Mouse (Mus musculus): ENCODE results near the gene Gfpt1. TPM values are rescaled to one million over a fixed set of nuclear protein-coding genes. Genes with fewer than 3 reads are reported as not detected.
"Not testable (repeated sequence)": the region's sequence is repeated elsewhere in the genome, so short reads cannot be mapped to it uniquely, and the experiment has no call there.

Gfpt1 gene
- total RNA-seq (2021), result 10 to 100 TPM; 14.8 to 17.7 TPM

GRCm38 (mm10) chr6:87042337-87043130 is at the start of gene Gfpt1:
Gene Gfpt1 (plus strand): TSS chr6:87042846.
- DNase-seq (ENCODE audit: low spot score), result peak; percentile 93
- intact Hi-C loops (cut with DNase I), result loop anchor here (5.0 kb wide), 1 partner anchor 35 kb away; the partner anchor contains the start of gene Nfu1

GRCm38 (mm10) chr6:86994254-86994653 is 48.4 kb upstream of the Gfpt1 start:
- intact Hi-C loops (cut with DNase I), result no loop called here
- no peak for DNase-seq (ENCODE audit: low spot score)

GRCm38 (mm10) chr6:86996629-86997307 is 45.9 kb upstream of the Gfpt1 start:
- no peak for DNase-seq (ENCODE audit: low spot score)
- intact Hi-C loops (cut with DNase I), result no loop called here

- no peak for DNase-seq (ENCODE audit: low spot score)
- intact Hi-C loops (cut with DNase I), result no loop called here
These were observed 45.3 kb upstream of the Gfpt1 start for GRCm38 (mm10) chr6:86997360-86997759.

GRCm38 (mm10) chr6:87001995-87002394 is 40.7 kb upstream of the Gfpt1 start:
- DNase-seq (ENCODE audit: low spot score), result no peak
- intact Hi-C loops (cut with DNase I), result loop anchor here (5.0 kb wide), 1 partner anchor 190 kb away; no protein-coding TSS in a partner anchor

GRCm38 (mm10) chr6:87002521-87003055 is 40.1 kb upstream of the Gfpt1 start:
- DNase-seq (ENCODE audit: low spot score), result peak; percentile 58
- intact Hi-C loops (cut with DNase I), result loop anchor here (5.0 kb wide), 1 partner anchor 190 kb away; no protein-coding TSS in a partner anchor

- no peak for DNase-seq (ENCODE audit: low spot score)
- intact Hi-C loops (cut with DNase I), result loop anchor here (5.0 kb wide), 1 partner anchor 192 kb away; no protein-coding TSS in a partner anchor
These were observed 38.5 kb upstream of the Gfpt1 start for GRCm38 (mm10) chr6:87004099-87004498.

GRCm38 (mm10) chr6:87005577-87005976 is 37.1 kb upstream of the Gfpt1 start:
- DNase-seq (ENCODE audit: low spot score), result no peak
- intact Hi-C loops (cut with DNase I), result loop anchor here (5.0 kb wide), 1 partner anchor 37 kb away; the partner anchor contains the start of gene Gfpt1

- intact Hi-C loops (cut with DNase I), result loop anchor here (5.0 kb wide), 1 partner anchor 33 kb away; the partner anchor contains the start of gene Gfpt1
- no peak for DNase-seq (ENCODE audit: low spot score)
These were observed 33.8 kb upstream of the Gfpt1 start, which contains the start of gene Nfu1 for GRCm38 (mm10) chr6:87008887-87009286. Gene Nfu1 (plus strand): TSS chr6:87009236.

- intact Hi-C loops (cut with DNase I), result loop anchor here (5.0 kb wide), 1 partner anchor 32 kb away; the partner anchor contains the start of gene Gfpt1
- DNase-seq (ENCODE audit: low spot score), result peak; percentile 90
These were observed 32.8 kb upstream of the Gfpt1 start for GRCm38 (mm10) chr6:87009692-87010328.

- no peak for DNase-seq (ENCODE audit: low spot score)
- intact Hi-C loops (cut with DNase I), result no loop called here
These were observed 25.7 kb upstream of the Gfpt1 start for GRCm38 (mm10) chr6:87016916-87017315.

GRCm38 (mm10) chr6:87018874-87019273 is 23.8 kb upstream of the Gfpt1 start:
- no peak for DNase-seq (ENCODE audit: low spot score)
- intact Hi-C loops (cut with DNase I), result no loop called here

- intact Hi-C loops (cut with DNase I), result no loop called here
- DNase-seq (ENCODE audit: low spot score), result no peak
These were observed 20.9 kb upstream of the Gfpt1 start for GRCm38 (mm10) chr6:87021791-87022190.

- DNase-seq (ENCODE audit: low spot score), result no peak
- intact Hi-C loops (cut with DNase I), result no loop called here
These were observed 15.7 kb upstream of the Gfpt1 start for GRCm38 (mm10) chr6:87026980-87027379.

GRCm38 (mm10) chr6:87028881-87029280 is 13.8 kb upstream of the Gfpt1 start:
- intact Hi-C loops (cut with DNase I), result no loop called here
- no peak for DNase-seq (ENCODE audit: low spot score)

GRCm38 (mm10) chr6:87031310-87031709 is 11.3 kb upstream of the Gfpt1 start:
- DNase-seq (ENCODE audit: low spot score); intact Hi-C loops (cut with DNase I): not testable (repeated sequence)

GRCm38 (mm10) chr6:87032401-87032800 is 10.2 kb upstream of the Gfpt1 start:
- intact Hi-C loops (cut with DNase I), result no loop called here
- no peak for DNase-seq (ENCODE audit: low spot score)

GRCm38 (mm10) chr6:87034395-87034794 is 8.3 kb upstream of the Gfpt1 start:
- DNase-seq (ENCODE audit: low spot score), result no peak
- intact Hi-C loops (cut with DNase I), result no loop called here

- intact Hi-C loops (cut with DNase I), result no loop called here
- no peak for DNase-seq (ENCODE audit: low spot score)
These were observed 4.6 kb upstream of the Gfpt1 start for GRCm38 (mm10) chr6:87037826-87038620.

All from heart, postnatal 25 days (tissue).